Mouse (Mus musculus): ENCODE measurements around the gene Btbd35f18.
"Not testable (repeated sequence)": the region's sequence is repeated elsewhere in the genome, so short reads cannot be mapped to it uniquely, and the experiment has no call there.

Gene Btbd35f18

DNA sequence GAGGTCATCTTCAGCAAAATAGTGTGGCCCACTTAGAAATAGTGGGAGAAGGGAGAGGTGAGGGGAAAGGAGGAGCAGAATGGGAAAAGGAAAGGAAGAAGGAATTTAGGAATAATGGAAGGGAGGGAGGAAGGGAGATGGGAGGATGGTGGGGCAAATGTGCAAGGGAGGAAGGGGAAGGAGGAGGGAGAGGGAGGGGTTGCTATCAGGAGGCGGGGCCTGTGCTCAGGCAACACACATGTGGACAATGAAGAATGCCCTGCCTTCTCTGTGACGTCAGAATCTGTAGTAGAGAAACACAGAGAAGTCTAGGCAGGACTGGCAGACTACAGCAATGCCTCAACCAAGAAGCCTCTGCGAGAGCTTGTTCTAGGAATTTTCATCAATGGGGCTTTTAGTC lies at the start of gene Btbd35f18:
Btbd35f18 (plus strand) TSS at position 301 of the 400 bp plus-strand sequence.
- in situ Hi-C loops (cut with MboI; ENCODE audit: low sequenced_read_pairs): not testable (repeated sequence)
